Mouse (Mus musculus): ENCODE measurements around the gene Gm12248. TPM values are rescaled to one million over a fixed set of nuclear protein-coding genes. Genes with fewer than 3 reads are reported as not detected.

Gm12248 gene
- not detected for total RNA-seq (2021)
- long read RNA-seq, result 0 reads

DNA sequence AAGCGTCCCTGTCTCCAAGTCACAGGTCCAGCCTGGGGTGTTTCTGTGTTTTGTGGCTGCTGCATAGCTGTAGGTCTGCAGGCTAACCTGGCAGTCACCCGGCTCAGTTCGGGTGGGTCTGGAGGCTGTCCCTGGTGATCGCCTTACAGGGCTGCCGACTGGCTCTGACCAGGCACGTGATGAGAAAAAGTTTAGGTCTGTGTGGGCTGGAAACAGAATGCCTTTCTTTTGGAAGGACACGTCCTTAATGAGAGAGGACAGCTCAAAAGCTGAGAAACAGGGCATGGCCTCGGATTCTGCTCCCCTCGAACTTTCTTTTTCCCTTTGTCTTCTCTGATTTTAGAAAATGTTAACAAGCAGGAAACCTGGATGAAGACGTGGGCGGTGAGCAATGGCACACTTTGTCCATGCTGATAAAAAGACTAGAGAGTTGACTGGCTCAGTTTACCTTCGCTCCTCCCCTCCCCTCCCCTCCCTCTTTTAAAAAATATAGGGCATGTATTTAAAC is at the start of gene Gm12248:
TSS of gene Gm12248 (minus strand) at position 114 of the 508 bp plus-strand sequence.
- DNase-seq (ENCODE audit: low spot score in 2 of 2), result no peak

- DNase-seq (ENCODE audit: low spot score in 2 of 2), result no peak
These were observed 46.5 kb upstream of the Gm12248 start for GRCm38 (mm10) chr11:58139466-58139865.

DNA sequence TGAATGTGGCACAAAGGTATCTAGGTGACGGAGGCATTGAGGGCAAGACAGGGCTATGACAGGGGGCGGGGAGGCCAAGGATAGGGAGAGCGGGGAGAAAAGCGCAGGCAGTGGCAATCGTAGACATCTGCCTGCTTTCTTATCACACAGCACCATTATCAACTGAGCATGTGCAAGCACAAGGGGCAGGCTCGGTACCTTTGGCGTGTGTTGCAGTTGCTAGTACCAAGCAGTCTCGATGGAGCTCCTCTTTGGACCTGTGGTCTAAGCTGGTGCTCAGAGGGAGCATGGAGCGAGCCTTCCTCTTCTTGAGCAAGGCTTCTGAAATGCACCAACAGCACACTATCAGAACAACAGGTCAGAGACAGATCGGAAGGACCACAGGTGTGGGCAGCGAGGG is 45.9 kb upstream of the Gm12248 start:
- DNase-seq (ENCODE audit: low spot score in 2 of 2), result no peak

GRCm38 (mm10) chr11:58136677-58137076 is 43.7 kb upstream of the Gm12248 start:
- DNase-seq (ENCODE audit: low spot score in 2 of 2), result no peak

DNA sequence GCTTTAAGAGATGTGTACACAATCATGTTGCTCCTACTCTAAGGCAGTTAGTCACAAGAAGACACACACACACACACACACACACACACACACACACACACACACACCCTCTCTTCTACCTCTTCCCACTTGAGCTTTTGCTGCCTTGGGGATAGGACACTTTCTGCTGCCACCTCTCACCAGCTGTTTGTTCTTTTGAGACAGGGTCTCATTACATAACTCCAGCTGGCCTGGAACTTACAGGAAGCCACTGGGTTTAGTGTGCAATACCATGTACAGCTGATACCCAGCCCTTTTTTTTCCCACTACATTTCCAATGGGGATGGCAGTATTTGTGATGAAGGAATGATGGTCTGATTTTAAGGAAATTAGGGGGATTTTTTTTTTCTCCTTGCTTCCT is 42.4 kb upstream of the Gm12248 start:
- DNase-seq (ENCODE audit: low spot score in 2 of 2), result no peak

DNA sequence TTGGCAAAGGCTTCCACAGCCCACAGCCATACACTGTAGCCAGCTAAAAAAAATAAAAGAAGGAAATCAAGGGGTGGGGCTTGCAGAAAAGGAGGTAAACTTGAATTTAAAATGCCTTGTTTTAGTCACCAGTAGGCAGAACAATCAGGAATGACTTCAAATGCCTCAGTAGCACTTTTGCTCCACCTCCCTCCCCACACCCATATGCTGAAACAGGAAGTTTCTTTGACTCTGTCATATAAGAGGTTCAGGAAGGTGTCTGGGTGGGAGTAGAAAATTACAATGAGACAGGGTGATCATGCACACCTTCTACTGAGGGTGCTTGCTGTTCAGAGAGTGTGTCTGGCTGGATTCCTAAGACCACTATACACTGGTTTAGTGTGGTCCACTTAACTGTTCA is 41.9 kb upstream of the Gm12248 start:
- no peak for DNase-seq (ENCODE audit: low spot score in 2 of 2)

DNA sequence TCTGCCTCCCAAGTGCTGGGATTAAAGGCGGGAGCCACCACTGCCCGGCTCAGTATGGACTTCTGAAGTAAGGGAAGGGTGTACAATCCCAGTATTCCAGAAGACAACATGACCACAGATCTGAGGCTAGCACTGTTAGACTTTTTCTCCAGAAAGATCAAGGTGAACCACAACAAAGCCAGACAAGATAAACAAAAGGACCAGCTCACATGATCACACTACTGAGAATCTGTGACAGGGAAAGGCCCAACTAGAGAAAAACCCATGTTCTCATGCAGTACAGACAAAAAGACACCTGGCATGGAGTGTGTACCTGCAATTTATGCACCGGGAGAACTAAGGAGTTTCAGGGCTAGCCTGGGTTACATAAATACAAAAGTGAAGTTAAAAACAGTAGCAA is 39.1 kb upstream of the Gm12248 start:
- DNase-seq (ENCODE audit: low spot score in 2 of 2), result no peak

- DNase-seq (ENCODE audit: low spot score in 2 of 2), result no peak
These were observed 36.4 kb upstream of the Gm12248 start for GRCm38 (mm10) chr11:58129302-58129843.

DNA sequence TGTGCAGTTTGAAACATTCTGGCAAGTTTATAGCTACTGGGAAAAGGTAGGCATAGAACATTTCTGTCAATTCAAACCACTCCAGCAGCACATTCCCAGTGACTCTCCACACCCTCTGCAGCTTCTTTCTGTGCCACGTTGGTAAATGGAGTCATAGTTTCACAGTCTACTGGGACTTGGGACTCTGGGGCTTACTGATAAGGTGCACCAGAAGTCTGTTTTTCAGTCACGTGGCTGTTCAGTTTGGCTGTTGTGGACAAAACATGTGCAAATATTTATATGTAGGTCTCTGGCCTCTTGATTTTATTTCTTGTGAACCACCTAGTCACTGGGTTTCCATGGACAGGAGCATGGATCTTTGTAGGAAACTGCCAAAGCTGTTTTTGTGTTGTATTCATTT is 34.6 kb upstream of the Gm12248 start:
- DNase-seq (ENCODE audit: low spot score in 2 of 2), result no peak

- peak; percentile 35 to 43 for DNase-seq (ENCODE audit: low spot score in 2 of 2)
These were observed 33.6 kb upstream of the Gm12248 start for GRCm38 (mm10) chr11:58126397-58127160.

DNA sequence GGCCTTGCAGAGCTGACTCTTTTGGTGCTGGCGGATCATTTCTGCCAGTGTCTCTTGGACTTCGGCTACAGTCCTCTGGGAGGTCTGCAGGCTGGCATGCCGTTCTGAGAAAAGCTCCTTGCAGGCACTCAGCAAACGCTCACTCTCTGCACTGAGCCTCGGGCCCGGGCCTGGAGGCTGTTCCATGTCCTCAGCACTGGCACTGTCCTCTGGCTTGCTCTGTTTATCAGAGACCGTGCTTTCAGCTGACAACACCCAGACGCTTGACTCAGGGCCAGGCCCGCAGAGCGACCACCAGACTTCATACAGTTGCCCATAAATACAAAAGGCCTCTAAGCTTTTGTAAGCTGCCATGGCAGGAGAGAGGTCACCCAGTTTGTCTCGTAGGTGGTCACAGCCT is 32.1 kb upstream of the Gm12248 start:
- DNase-seq (ENCODE audit: low spot score in 2 of 2), result no peak

GRCm38 (mm10) chr11:58123711-58124110 is 30.8 kb upstream of the Gm12248 start:
- no peak for DNase-seq (ENCODE audit: low spot score in 2 of 2)

GRCm38 (mm10) chr11:58121351-58121750 is 28.4 kb upstream of the Gm12248 start:
- DNase-seq (ENCODE audit: low spot score in 2 of 2), result no peak

- DNase-seq (ENCODE audit: low spot score in 2 of 2), result no peak
These were observed 27.7 kb upstream of the Gm12248 start for GRCm38 (mm10) chr11:58120655-58121054.

DNA sequence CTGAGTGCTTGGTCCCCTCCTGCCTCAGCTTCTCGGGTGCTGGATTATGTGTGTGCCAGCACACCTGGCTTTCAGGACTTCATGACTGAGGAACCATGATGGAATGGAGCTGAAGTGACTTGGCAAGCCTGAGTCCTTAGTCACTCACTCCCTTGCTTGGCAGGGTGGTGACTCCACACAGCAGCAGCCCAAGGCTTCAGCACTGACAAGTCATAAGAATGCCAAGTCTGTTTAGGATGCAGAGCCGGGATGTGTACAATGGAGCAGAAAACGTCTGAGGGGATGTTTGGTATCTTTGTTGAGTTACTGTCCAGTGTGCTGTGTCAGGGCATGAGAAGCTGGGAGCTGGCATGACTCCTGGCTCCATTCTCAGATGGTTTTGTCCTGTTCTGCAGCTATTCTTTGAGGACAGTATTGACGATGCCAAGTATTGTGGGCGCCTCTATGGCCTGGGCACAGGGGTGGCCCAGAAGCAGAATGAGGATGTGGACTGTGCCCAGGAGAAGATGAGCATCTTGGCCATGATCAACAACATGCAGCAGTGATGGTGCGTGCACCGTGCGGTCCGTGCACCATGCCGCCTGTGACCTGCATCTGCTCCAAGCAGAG is 24.2 kb upstream of the Gm12248 start:
- no peak for DNase-seq (ENCODE audit: low spot score in 2 of 2)

GRCm38 (mm10) chr11:58116560-58116959 is 23.6 kb upstream of the Gm12248 start:
- no peak for DNase-seq (ENCODE audit: low spot score in 2 of 2)

- DNase-seq (ENCODE audit: low spot score in 2 of 2), result no peak
These were observed 14.9 kb upstream of the Gm12248 start for GRCm38 (mm10) chr11:58107664-58108337.

- no peak for DNase-seq (ENCODE audit: low spot score in 2 of 2)
These were observed 14.1 kb upstream of the Gm12248 start for GRCm38 (mm10) chr11:58107009-58107408.

DNA sequence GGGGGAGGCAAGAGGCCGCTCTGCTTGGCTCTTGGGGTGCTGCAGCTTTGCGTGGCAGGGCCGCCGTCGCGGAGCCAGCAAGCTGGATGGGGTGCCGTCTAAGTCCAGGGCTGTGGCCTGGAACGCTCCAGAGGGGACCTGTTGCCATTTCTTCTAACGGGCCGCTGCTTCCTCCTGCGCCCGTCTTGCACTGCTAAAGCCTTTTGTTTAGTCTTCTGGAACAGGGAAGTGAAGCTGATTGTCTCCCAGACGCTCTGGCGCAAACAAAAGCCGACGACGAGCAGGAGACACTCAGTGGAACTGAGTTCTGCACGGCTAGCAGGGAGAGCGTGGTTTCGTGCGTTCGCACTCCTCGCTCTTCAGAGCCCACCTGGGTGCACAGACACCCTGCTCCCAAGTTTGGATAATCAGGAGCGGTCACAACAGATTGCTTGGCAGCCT is 11.4 kb upstream of the Gm12248 start:
- no peak for DNase-seq (ENCODE audit: low spot score in 2 of 2)

- DNase-seq (ENCODE audit: low spot score in 2 of 2), result peak; percentile 99 to 100
These were observed 10.9 kb upstream of the Gm12248 start, which contains the start of gene Cnot8 for GRCm38 (mm10) chr11:58103697-58104306. TSS of gene Cnot8 (plus strand) at chr11:58104153.

GRCm38 (mm10) chr11:58103344-58103653 is 10.4 kb upstream of the Gm12248 start:
- DNase-seq (ENCODE audit: low spot score in 2 of 2), result no peak
